Mouse (Mus musculus): ENCODE results near the gene Usp42.

DNA sequence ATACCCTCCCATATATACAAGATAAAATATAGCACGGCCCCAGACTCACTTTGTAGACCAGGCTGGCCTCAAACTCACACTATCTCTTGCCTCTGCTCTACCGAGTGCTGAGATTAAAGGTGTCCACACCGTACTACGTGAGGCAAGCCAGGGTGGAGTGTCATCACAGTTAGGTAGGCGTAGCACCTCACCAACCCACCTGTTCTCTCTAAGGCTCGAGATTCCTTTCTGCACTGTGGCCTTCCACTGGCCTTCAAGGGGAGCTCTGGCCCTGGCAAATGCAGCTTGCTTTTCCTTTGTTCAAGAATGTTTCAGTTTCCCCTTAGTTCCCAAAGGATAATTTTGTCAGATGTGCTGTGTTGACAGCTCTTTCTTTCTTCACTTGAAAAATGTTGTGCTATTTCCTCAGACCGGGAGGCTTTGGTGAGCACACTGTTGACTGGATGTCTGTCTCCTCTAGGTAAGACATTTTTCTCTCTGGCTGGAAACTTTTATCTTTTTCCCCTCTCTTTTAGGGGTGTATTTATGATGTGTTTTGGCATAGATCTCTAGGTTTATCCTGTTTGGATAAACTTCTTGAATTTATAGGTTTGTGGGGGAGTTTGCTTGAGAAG is 68.9 kb downstream of the Usp42 start:
- no peak for TF ChIP-seq CTCF (IDR thresholded peaks at IDR 0.05; ENCODE audit: low read depth)
- no peak for TF ChIP-seq EP300 (IDR thresholded peaks at IDR 0.05; ENCODE audit: low read depth)

Measured in heart, postnatal 0 days (tissue).